Mouse (Mus musculus): ENCODE measurements around the gene Avp.
A peak's percentile ranks its signal among the peaks of the same experiment; 100 is the strongest.
"Not testable (repeated sequence)": the region's sequence is repeated elsewhere in the genome, so short reads cannot be mapped to it uniquely, and the experiment has no call there.

The Avp gene

GRCm38 (mm10) chr2:130582552-130582951, at the start of gene Avp:
TSS of gene Avp (minus strand) at chr2:130582554.
- no peak for DNase-seq

GRCm38 (mm10) chr2:130629839-130630203, 47.5 kb upstream of the Avp start, which contains the start of the genes Fastkd5 and Ubox5:
TSS of gene Fastkd5 (minus strand) at chr2:130630027.
TSS of gene Ubox5 (minus strand) at chr2:130630038.
- peak; percentile 94 for DNase-seq

- DNase-seq, result no peak
Observed at GRCm38 (mm10) chr2:130629080-130629838, 46.9 kb upstream of the Avp start.

GRCm38 (mm10) chr2:130628424-130628823, 46.1 kb upstream of the Avp start:
- DNase-seq, result peak; percentile 26

- DNase-seq, result peak; percentile 46
Observed at GRCm38 (mm10) chr2:130618972-130619371, 36.6 kb upstream of the Avp start.

- DNase-seq, result peak; percentile 46
Observed at GRCm38 (mm10) chr2:130613091-130613490, 30.7 kb upstream of the Avp start.

- no peak for DNase-seq
Observed at GRCm38 (mm10) chr2:130602195-130602594, 19.8 kb upstream of the Avp start.

GRCm38 (mm10) chr2:130598399-130598798, 16.0 kb upstream of the Avp start:
- DNase-seq, result no peak

- DNase-seq, result peak; percentile 51
Observed at GRCm38 (mm10) chr2:130597601-130598010, 15.3 kb upstream of the Avp start.

- DNase-seq, result no peak
Observed at GRCm38 (mm10) chr2:130595596-130595995, 13.2 kb upstream of the Avp start.

GRCm38 (mm10) chr2:130591016-130591415, 8.7 kb upstream of the Avp start:
- no peak for DNase-seq

GRCm38 (mm10) chr2:130589761-130590160, 7.4 kb upstream of the Avp start:
- DNase-seq, result no peak

GRCm38 (mm10) chr2:130589157-130589556, 6.8 kb upstream of the Avp start:
- DNase-seq, result no peak

GRCm38 (mm10) chr2:130588373-130588772, 6.0 kb upstream of the Avp start:
- no peak for DNase-seq

- DNase-seq, result no peak
Observed at GRCm38 (mm10) chr2:130586016-130586415, 3.7 kb upstream of the Avp start.

- DNase-seq, result no peak
Observed at GRCm38 (mm10) chr2:130583902-130584560, 1.7 kb upstream of the Avp start.

GRCm38 (mm10) chr2:130581201-130581600, 1.2 kb downstream of the Avp start:
- no peak for DNase-seq

- no peak for DNase-seq
Observed at GRCm38 (mm10) chr2:130579791-130580190, 2.6 kb downstream of the Avp start.

- DNase-seq, result peak; percentile 67
Observed at GRCm38 (mm10) chr2:130578148-130578547, 4.2 kb downstream of the Avp start.

GRCm38 (mm10) chr2:130577632-130578031, 4.7 kb downstream of the Avp start:
- peak; percentile 89 for DNase-seq

- DNase-seq, result no peak
Observed at GRCm38 (mm10) chr2:130577021-130577420, 5.3 kb downstream of the Avp start.

GRCm38 (mm10) chr2:130576564-130576963, 5.8 kb downstream of the Avp start:
- DNase-seq, result not testable (repeated sequence)

- DNase-seq, result no peak
Observed at GRCm38 (mm10) chr2:130575873-130576272, 6.5 kb downstream of the Avp start, which contains the start of gene Oxt. TSS of gene Oxt (plus strand) at chr2:130576173.

GRCm38 (mm10) chr2:130574960-130575359, 7.4 kb downstream of the Avp start:
- DNase-seq, result no peak
